Mouse (Mus musculus): ENCODE measurements around the gene Mgam. TPM values are rescaled to one million over a fixed set of nuclear protein-coding genes. Genes with fewer than 3 reads are reported as not detected.

Gene Mgam
- polyA plus RNA-seq, 1 experiment from 2014 or later, result 2.3 TPM

- H3K4me1 ChIP-seq (replicated peaks; ENCODE audit: insufficient read depth, low read length), result no peaks in the 10 kb centered on the region
- ATAC-seq (replicated peaks; ENCODE audit: low FRiP score, low read depth) (no peak), DNase-seq (ENCODE audit: low spot score) (no peak)
- no peak overlapping the region for H3K27ac ChIP-seq
- no peak overlapping the region for H3K4me3 ChIP-seq (replicated peaks; ENCODE audit: low read depth, low read length)
- H3K36me3 ChIP-seq (ENCODE audit: insufficient read depth, low read length), result no peaks in the 10 kb centered on the region
- whole genome bisulfite sequencing, result 30% methylated on average over 4 of the region's 4 CpGs
- no peak overlapping the region for H3K4me2 ChIP-seq (ENCODE audit: low read length)
- H3K9ac ChIP-seq (ENCODE audit: low read depth, low read length), result no peak overlapping the region
- no peaks in the 10 kb centered on the region for H3K27me3 ChIP-seq (ENCODE audit: insufficient read depth, low read length)
- H3K9me3 ChIP-seq (replicated peaks; ENCODE audit: low read length), result no peaks in the 10 kb centered on the region
- no peak for TF ChIP-seq CTCF (IDR thresholded peaks at IDR 0.05; ENCODE audit: low read depth)
These were observed 149.8 kb downstream of the Mgam start for GRCm38 (mm10) chr6:40778458-40778857.

- no peaks in the 10 kb centered on the region for H3K36me3 ChIP-seq (ENCODE audit: insufficient read depth, low read length)
- H3K9me3 ChIP-seq (replicated peaks; ENCODE audit: low read length), result no peaks in the 10 kb centered on the region
- no peak overlapping the region for H3K4me2 ChIP-seq (ENCODE audit: low read length)
- no peak overlapping the region for H3K9ac ChIP-seq (ENCODE audit: low read depth, low read length)
- H3K4me3 ChIP-seq (replicated peaks; ENCODE audit: low read depth, low read length), result no peak overlapping the region
- no peaks in the 10 kb centered on the region for H3K27me3 ChIP-seq (ENCODE audit: insufficient read depth, low read length)
- DNase-seq (ENCODE audit: low spot score) (no peak), ATAC-seq (replicated peaks; ENCODE audit: low FRiP score, low read depth) (no peak)
- WGBS, result 62% methylated on average over 1 of the region's 1 CpGs
- H3K4me1 ChIP-seq (replicated peaks; ENCODE audit: insufficient read depth, low read length), result no peaks in the 10 kb centered on the region
- TF ChIP-seq CTCF (IDR thresholded peaks at IDR 0.05; ENCODE audit: low read depth), result no peak
- H3K27ac ChIP-seq, result no peak overlapping the region
These were observed 155.0 kb downstream of the Mgam start for GRCm38 (mm10) chr6:40783637-40784036.

GRCm38 (mm10) chr6:40784378-40784777 is 155.7 kb downstream of the Mgam start:
- no peak for ATAC-seq (replicated peaks; ENCODE audit: low FRiP score, low read depth)
- 88% methylated on average over 3 of the region's 3 CpGs for WGBS

GRCm38 (mm10) chr6:40795077-40795812 is 166.6 kb downstream of the Mgam start:
- DNase-seq (ENCODE audit: low spot score) (no peak), ATAC-seq (replicated peaks; ENCODE audit: low FRiP score, low read depth) (no peak)
- no peak overlapping the region for H3K4me3 ChIP-seq (replicated peaks; ENCODE audit: low read depth, low read length)
- H3K36me3 ChIP-seq (ENCODE audit: insufficient read depth, low read length), result no peaks in the 10 kb centered on the region
- no peaks in the 10 kb centered on the region for H3K9me3 ChIP-seq (replicated peaks; ENCODE audit: low read length)
- H3K4me2 ChIP-seq (ENCODE audit: low read length), result no peak overlapping the region
- 72% methylated on average over 4 of the region's 4 CpGs for WGBS
- TF ChIP-seq CTCF (IDR thresholded peaks at IDR 0.05; ENCODE audit: low read depth), result no peak
- H3K27me3 ChIP-seq (ENCODE audit: insufficient read depth, low read length), result no peaks in the 10 kb centered on the region
- H3K9ac ChIP-seq (ENCODE audit: low read depth, low read length), result no peak overlapping the region
- no peak overlapping the region for H3K27ac ChIP-seq
- H3K4me1 ChIP-seq (replicated peaks; ENCODE audit: insufficient read depth, low read length), result no peaks in the 10 kb centered on the region

More at GRCm38 (mm10) chr6:40784378-40784777, 155.7 kb downstream of the Mgam start:
- Histone ChIP-seq H3K4me3 (replicated peaks; ENCODE audit: low read depth, low read length) (no peak overlapping the region), H3K27me3 (ENCODE audit: insufficient read depth, low read length) (no peaks in the 10 kb centered on the region), H3K4me2 (ENCODE audit: low read length) (no peak overlapping the region), H3K9ac (ENCODE audit: low read depth, low read length) (no peak overlapping the region), H3K4me1 (replicated peaks; ENCODE audit: insufficient read depth, low read length) (no peaks in the 10 kb centered on the region), H3K9me3 (replicated peaks; ENCODE audit: low read length) (no peaks in the 10 kb centered on the region), H3K27ac (no peak overlapping the region), H3K36me3 (ENCODE audit: insufficient read depth, low read length) (no peaks in the 10 kb centered on the region)
- no peak for DNase-seq (ENCODE audit: low spot score)
- no peak for TF ChIP-seq CTCF (IDR thresholded peaks at IDR 0.05; ENCODE audit: low read depth)

GRCm38 (mm10) chr6:40818237-40818902 is 189.7 kb downstream of the Mgam start:
- H3K27ac ChIP-seq, result no peak overlapping the region
- H3K36me3 ChIP-seq (ENCODE audit: insufficient read depth, low read length), result no peaks in the 10 kb centered on the region
- H3K4me2 ChIP-seq (ENCODE audit: low read length), result no peak overlapping the region
- no peaks in the 10 kb centered on the region for H3K9me3 ChIP-seq (replicated peaks; ENCODE audit: low read length)
- H3K4me1 ChIP-seq (replicated peaks; ENCODE audit: insufficient read depth, low read length), result no peaks in the 10 kb centered on the region
- DNase-seq (ENCODE audit: low spot score), result no peak
- H3K27me3 ChIP-seq (ENCODE audit: insufficient read depth, low read length), result no peaks in the 10 kb centered on the region
- TF ChIP-seq CTCF (IDR thresholded peaks at IDR 0.05; ENCODE audit: low read depth), result no peak
- H3K9ac ChIP-seq (ENCODE audit: low read depth, low read length), result no peak overlapping the region
- no peak overlapping the region for H3K4me3 ChIP-seq (replicated peaks; ENCODE audit: low read depth, low read length)
- ATAC-seq (replicated peaks; ENCODE audit: low FRiP score, low read depth), result no peak
- WGBS, result 71% methylated on average over 5 of the region's 5 CpGs

Other genes with a start within 250 kb of the Mgam start
- 6.9 TPM in 2 replicates for gene E330009J07Rik, start 192.7 kb upstream of the Mgam start, polyA plus RNA-seq (2015; fragmentation: Nextera tagmentation; extraction: Ambion mirVana)
- 0.04 TPM in 1 of 2 replicates, not detected in the other for gene Wee2, start 189.7 kb upstream of the Mgam start, polyA plus RNA-seq (2015; fragmentation: Nextera tagmentation; extraction: Ambion mirVana)
- 184 and 196 TPM in 2 replicates for gene Ssbp1, start 157.5 kb upstream of the Mgam start, polyA plus RNA-seq (2015; fragmentation: Nextera tagmentation; extraction: Ambion mirVana)
- gene Tas2r137, start 137.6 kb upstream of the Mgam start, polyA plus RNA-seq (2015; fragmentation: Nextera tagmentation; extraction: Ambion mirVana), result not detected in 2 replicates
- not detected in 2 replicates for gene Tas2r108, start 135.3 kb upstream of the Mgam start, polyA plus RNA-seq (2015; fragmentation: Nextera tagmentation; extraction: Ambion mirVana)
- gene Prss37, start 109.3 kb upstream of the Mgam start, polyA plus RNA-seq (2015; fragmentation: Nextera tagmentation; extraction: Ambion mirVana), result not detected in 2 replicates
- 0.03 and 0.12 TPM in 2 replicates for gene Olfr461, start 73.8 kb upstream of the Mgam start, polyA plus RNA-seq (2015; fragmentation: Nextera tagmentation; extraction: Ambion mirVana)
- gene Olfr460, start 59.3 kb upstream of the Mgam start, polyA plus RNA-seq (2015; fragmentation: Nextera tagmentation; extraction: Ambion mirVana), result not detected in 2 replicates
- 0.42 and 0.84 TPM in 2 replicates for gene Clec5a, start 43.0 kb upstream of the Mgam start, polyA plus RNA-seq (2015; fragmentation: Nextera tagmentation; extraction: Ambion mirVana)
- gene Tas2r138, start 15.5 kb upstream of the Mgam start, polyA plus RNA-seq (2015; fragmentation: Nextera tagmentation; extraction: Ambion mirVana), result not detected in 2 replicates